Mouse (Mus musculus) embryonic facial prominence, embryonic 14.5 days (tissue): Measurements from ENCODE around the gene Rab8b. TPM values are rescaled to one million over a fixed set of nuclear protein-coding genes. Genes with fewer than 3 reads are reported as not detected.

Experiments used
- ATAC-seq: fragments of 200-750 bp; cut with Nextera tagmentation; 2 replicates; pipeline ENCODE4 v1.8.0; 2017; ENCODE audit warnings: low read depth, moderate number of reproducible peaks, moderate TSS enrichment
- DNase-seq: peaks from one replicate; pipeline ENCODE4 v3.0.0-alpha.2; 2015; ENCODE audit warnings: low spot score
- H3K27ac ChIP-seq: fragments of 300-500 bp; sonication (generic); replicated peaks from 2 replicates; pipeline ENCODE4 v1.5.1; 2014; ENCODE audit warnings: low read depth, mild to moderate bottlenecking, low read length, moderate library complexity
- H3K27me3 ChIP-seq: fragments of 300-500 bp; sonication (generic); replicated peaks from 2 replicates; pipeline ENCODE4 v1.6.1; 2014; ENCODE audit warnings: low read length; ENCODE audit not compliant: control insufficient read depth, insufficient read depth
- H3K36me3 ChIP-seq: fragments of 300-500 bp; sonication (generic); 2 replicates; pipeline ENCODE4 v1.6.1; 2014; ENCODE audit warnings: low read length, mixed read lengths; ENCODE audit not compliant: control insufficient read depth, insufficient read depth
- H3K4me1 ChIP-seq: fragments of 300-500 bp; sonication (generic); 2 replicates; pipeline ENCODE4 v1.6.1; 2014; ENCODE audit warnings: antibody characterized with exemption, low read length; ENCODE audit not compliant: control insufficient read depth, insufficient read depth
- H3K4me2 ChIP-seq: fragments of 300-500 bp; sonication (generic); 2 replicates; pipeline ENCODE4 v1.6.1; 2014; ENCODE audit warnings: low read depth, mild to moderate bottlenecking, low read length, moderate library complexity, mixed read lengths
- H3K4me3 ChIP-seq: fragments of 300-500 bp; sonication (generic); 2 replicates; pipeline ENCODE4 v1.5.1; 2014; ENCODE audit warnings: low read depth, mild to moderate bottlenecking, low read length
- H3K9ac ChIP-seq: fragments of 300-500 bp; sonication (generic); 2 replicates; pipeline ENCODE4 v1.6.1; 2014; ENCODE audit warnings: low read depth, mild to moderate bottlenecking, low read length, moderate library complexity, mixed read lengths
- H3K9me3 ChIP-seq: fragments of 300-500 bp; sonication (generic); 2 replicates; pipeline ENCODE4 v1.6.1; 2016; ENCODE audit warnings: low read length; ENCODE audit not compliant: control insufficient read depth
- WGBS: fragments of 180-500 bp; shearing (Covaris S2); extraction: QIAGEN DNeasy Blood & Tissue Kit; methylation state at CpG from one replicate; pipeline ENCODE4 v1.1.7; 2014; 5-methylcytosine and 5-hydroxymethylcytosine counted together
- polyA plus RNA-seq: library from polyadenylated mRNA; unstranded; fragments of >200 nt; fragmentation: Nextera tagmentation; extraction: Ambion mirVana; gene quantifications from 2 replicates; pipeline ENCODE4 v1.2.1, GENCODE M21; 2014

Gene Rab8b
- polyA plus RNA-seq = 15.9 and 17.7 TPM in 2 replicates

GRCm38 (mm10) chr9:66919382-66919971 is at the start of gene Rab8b:
TSS of gene Rab8b (minus strand) at chr9:66919687.
- peak within 1 kb of the TSS; percentile 84 for H3K27ac ChIP-seq
- under 1% methylated on average over 46 of the region's 49 CpGs for WGBS
- H3K9ac ChIP-seq = peak within 1 kb of the TSS; percentile 94
- no peaks in the 10 kb centered on the region for H3K27me3 ChIP-seq
- ATAC-seq = peak; percentile 100
- H3K9me3 ChIP-seq = no peaks in the 10 kb centered on the region
- H3K4me2 ChIP-seq = peak within 1 kb of the TSS; percentile 88
- peak; percentile 99 for DNase-seq
- peaks cover 16% of the 10 kb centered on the region for H3K4me1 ChIP-seq
- peak within 1 kb of the TSS; percentile 95 for H3K4me3 ChIP-seq
- H3K36me3 ChIP-seq = no peaks in the 10 kb centered on the region

DNA sequence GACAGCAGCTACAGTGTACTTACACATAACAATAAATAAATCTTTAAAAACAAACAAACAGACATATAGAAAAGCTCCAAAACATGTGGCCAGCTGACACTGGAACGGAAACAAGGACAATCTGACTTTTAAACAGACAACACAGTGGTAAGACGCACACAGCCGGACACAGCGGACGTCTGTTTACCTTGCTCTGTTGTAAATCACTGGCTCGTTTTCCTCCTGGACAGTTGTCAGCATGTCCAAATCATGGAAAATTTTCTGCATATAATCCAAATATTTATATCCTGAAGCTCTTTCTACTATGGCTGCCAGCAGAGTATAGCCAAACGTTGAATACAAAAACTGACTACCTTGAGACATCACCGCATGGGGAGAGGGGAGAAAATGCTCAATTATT is 48.0 kb upstream of the Rab8b start:
- Histone ChIP-seq H3K4me2 (no peak overlapping the region), H3K27me3 (no peaks in the 10 kb centered on the region), H3K4me3 (no peak overlapping the region), H3K36me3 (peaks cover 26% of the 10 kb centered on the region), H3K9ac (no peak overlapping the region), H3K9me3 (no peaks in the 10 kb centered on the region), H3K4me1 (no peaks in the 10 kb centered on the region), H3K27ac (no peak overlapping the region)
- ATAC-seq (no peak), DNase-seq (no peak)
- WGBS = 80% methylated on average over 8 of the region's 8 CpGs

DNA sequence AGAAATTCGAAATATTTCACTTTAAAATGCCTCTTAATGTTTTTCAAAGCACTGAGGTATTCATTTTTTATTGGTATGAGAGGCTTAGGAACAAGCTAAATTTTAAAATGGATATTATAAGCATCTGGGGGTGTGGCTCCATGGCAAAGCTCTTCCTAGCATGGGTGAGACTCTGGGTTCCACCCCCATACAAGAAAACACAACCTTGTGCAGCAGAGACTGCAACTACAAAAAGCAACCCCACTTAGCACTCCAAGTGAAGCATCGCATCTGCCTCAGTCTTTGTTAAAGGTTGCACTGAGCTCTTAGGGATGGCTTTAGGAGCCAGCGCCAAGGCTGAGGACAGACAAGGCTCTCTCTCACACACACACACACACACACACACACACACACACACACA is 42.0 kb upstream of the Rab8b start:
- H3K4me3 ChIP-seq = no peak overlapping the region
- H3K9ac ChIP-seq = no peak overlapping the region
- no peaks in the 10 kb centered on the region for H3K9me3 ChIP-seq
- no peak for DNase-seq
- no peak for ATAC-seq
- no peaks in the 10 kb centered on the region for H3K27me3 ChIP-seq
- no peak overlapping the region for H3K4me2 ChIP-seq
- H3K27ac ChIP-seq = no peak overlapping the region
- H3K36me3 ChIP-seq = 0 out of 2 replicates have a peak, but pooled peaks cover 3% of the 10 kb centered on the region
- WGBS = 81% methylated on average over 3 of the region's 3 CpGs
- H3K4me1 ChIP-seq = no peaks in the 10 kb centered on the region

- ATAC-seq = no peak
- Histone ChIP-seq H3K9me3 (no peaks in the 10 kb centered on the region), H3K4me2 (no peak overlapping the region), H3K9ac (no peak overlapping the region), H3K4me1 (no peaks in the 10 kb centered on the region), H3K36me3 (0 out of 2 replicates have a peak, but pooled peaks cover 3% of the 10 kb centered on the region), H3K27me3 (no peaks in the 10 kb centered on the region), H3K27ac (no peak overlapping the region), H3K4me3 (no peak overlapping the region)
- 88% methylated on average over 3 of the region's 3 CpGs for WGBS
- DNase-seq = no peak
Measured at GRCm38 (mm10) chr9:66957451-66957850, 38.0 kb upstream of the Rab8b start.

DNA sequence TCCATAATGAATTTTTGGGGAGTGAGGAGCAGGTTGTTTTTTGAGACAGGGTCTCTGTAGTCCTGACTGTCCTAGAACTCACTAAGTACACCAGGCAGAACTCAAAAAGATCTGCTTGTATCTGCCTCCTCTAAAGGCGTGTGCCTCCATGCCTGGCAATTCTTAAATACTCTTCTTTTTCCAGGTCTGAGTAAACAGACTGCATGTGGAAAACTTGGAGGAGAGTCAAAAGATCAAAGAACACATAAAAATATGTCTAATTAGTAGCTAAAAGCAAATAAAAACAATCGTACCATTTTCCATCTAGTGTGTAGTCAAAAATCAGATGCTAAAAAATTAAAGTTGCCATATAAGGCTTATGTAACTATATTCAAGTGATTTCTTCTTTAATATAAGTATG is 33.4 kb upstream of the Rab8b start:
- DNase-seq = no peak
- no peak for ATAC-seq
- Histone ChIP-seq H3K9me3 (no peaks in the 10 kb centered on the region), H3K4me3 (no peak overlapping the region), H3K27me3 (no peaks in the 10 kb centered on the region), H3K27ac (no peak overlapping the region), H3K36me3 (peaks cover 14% of the 10 kb centered on the region), H3K4me2 (no peak overlapping the region), H3K9ac (no peak overlapping the region), H3K4me1 (no peaks in the 10 kb centered on the region)
- 73% methylated on average over 2 of the region's 2 CpGs for WGBS

DNA sequence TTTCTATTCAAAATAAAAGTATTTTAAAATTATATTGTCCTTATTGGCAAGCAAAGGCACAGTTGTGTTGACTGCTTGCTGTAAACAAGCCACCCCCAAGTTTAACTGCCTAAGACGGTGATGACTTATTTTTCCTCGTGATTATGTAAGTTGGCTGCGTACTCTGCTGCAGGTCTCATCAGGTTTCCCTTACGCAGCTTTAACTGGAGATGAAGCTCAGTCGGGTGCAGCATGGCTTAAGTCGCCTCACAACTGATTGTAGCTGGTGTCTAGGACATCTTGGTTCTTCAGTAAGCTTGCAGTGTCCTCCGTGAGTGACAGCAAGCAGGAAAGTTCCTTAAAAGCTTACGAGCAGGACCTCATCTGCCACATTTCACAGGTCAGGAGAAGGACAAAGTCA is 32.8 kb upstream of the Rab8b start:
- no peaks in the 10 kb centered on the region for H3K27me3 ChIP-seq
- H3K9ac ChIP-seq = no peak overlapping the region
- H3K27ac ChIP-seq = no peak overlapping the region
- ATAC-seq (no peak), DNase-seq (no peak)
- H3K4me2 ChIP-seq = no peak overlapping the region
- no peaks in the 10 kb centered on the region for H3K4me1 ChIP-seq
- H3K36me3 ChIP-seq = peaks cover 17% of the 10 kb centered on the region
- no peaks in the 10 kb centered on the region for H3K9me3 ChIP-seq
- WGBS = 78% methylated on average over 8 of the region's 8 CpGs
- no peak overlapping the region for H3K4me3 ChIP-seq

- no peak overlapping the region for H3K9ac ChIP-seq
- H3K4me2 ChIP-seq = no peak overlapping the region
- ATAC-seq (no peak), DNase-seq (no peak)
- peaks cover 14% of the 10 kb centered on the region for H3K36me3 ChIP-seq
- H3K4me3 ChIP-seq = no peak overlapping the region
- no peaks in the 10 kb centered on the region for H3K9me3 ChIP-seq
- no peak overlapping the region for H3K27ac ChIP-seq
- H3K4me1 ChIP-seq = peaks cover 5% of the 10 kb centered on the region; the same call in 1 of the 2 replicates
- 92% methylated on average over 2 of the region's 2 CpGs for WGBS
- H3K27me3 ChIP-seq = no peaks in the 10 kb centered on the region
Measured at GRCm38 (mm10) chr9:66948536-66948935, 29.0 kb upstream of the Rab8b start.

- peak; percentile 96 for DNase-seq
- H3K4me2 ChIP-seq = peak within 1 kb of the TSS; percentile 68
- ATAC-seq = peak; percentile 99
- H3K4me1 ChIP-seq = peaks cover 9% of the 10 kb centered on the region; the same call in 1 of the 2 replicates
- no peaks in the 10 kb centered on the region for H3K27me3 ChIP-seq
- peak within 1 kb of the TSS; percentile 98 for H3K4me3 ChIP-seq
- peak within 1 kb of the TSS; percentile 93 for H3K9ac ChIP-seq
- H3K36me3 ChIP-seq = peaks cover 14% of the 10 kb centered on the region
- H3K9me3 ChIP-seq = no peaks in the 10 kb centered on the region
- under 1% methylated on average over 70 of the region's 77 CpGs for WGBS
- H3K27ac ChIP-seq = peak within 1 kb of the TSS; percentile 97
Measured at GRCm38 (mm10) chr9:66945647-66946641, 26.5 kb upstream of the Rab8b start, which contains the start of gene Rps27l. TSS of gene Rps27l (plus strand) at chr9:66946086.
